Mouse (Mus musculus): ENCODE results near the gene Bend3.

The Bend3 gene

DNA sequence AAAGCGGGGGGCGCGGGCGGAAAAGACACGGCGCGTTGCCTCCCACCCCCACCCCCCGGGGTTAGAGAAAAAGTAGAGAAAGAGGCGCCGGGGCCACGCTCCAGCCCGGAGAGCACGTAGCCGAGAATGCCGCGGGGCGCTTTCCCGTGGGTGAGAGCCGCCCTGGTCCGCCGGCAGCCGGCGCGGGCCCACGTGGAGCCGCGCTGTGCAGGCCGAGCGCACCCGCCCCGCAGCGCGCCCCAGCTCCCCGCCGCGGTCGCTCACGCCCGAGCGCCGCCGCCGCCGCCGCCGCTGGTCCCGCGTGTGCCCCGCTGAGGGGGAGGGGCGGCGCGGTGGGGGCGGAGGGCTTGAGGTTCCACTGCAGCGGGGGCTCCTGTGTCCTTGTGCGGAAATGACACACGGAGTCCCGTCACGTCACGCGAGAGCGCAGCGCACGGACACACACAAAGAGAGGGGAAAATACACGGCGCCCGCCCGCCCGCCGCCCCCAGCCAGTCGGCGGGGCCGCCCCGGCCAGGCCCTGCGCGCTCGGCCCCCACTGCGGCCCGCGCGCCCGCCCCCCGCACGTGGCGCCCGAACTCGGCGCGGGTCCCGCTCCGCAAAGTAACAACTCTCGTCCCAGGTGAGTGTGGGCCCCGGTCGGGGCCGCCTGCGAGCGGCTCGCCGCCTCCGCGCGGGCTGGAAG, at the start of gene Bend3:
TSS of gene Bend3 (plus strand) at position 81 of the 685 bp plus-strand sequence.
- DNase-seq (ENCODE audit: low read depth, low spot score), result peak; percentile 54

DNA sequence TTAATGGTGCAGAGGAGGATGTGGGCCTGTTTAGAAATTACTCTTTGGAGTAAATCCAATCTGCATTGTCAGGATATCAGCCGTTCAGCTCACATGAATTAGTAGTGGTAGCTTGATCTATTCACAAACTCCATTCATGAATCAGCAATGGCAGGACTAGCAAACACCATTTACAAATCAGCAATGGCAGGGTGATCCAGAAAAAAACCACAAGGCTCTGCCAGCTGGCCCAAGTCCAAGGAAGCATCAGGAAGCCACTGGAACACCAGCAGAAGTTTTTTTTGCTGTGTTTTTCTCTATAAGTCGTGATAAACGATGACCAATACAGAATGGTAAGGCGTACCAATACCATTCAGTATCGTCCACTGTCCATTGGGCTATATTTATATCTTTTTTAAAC, 48.0 kb upstream of the Bend3 start:
- no peak for DNase-seq (ENCODE audit: low read depth, low spot score)

DNA sequence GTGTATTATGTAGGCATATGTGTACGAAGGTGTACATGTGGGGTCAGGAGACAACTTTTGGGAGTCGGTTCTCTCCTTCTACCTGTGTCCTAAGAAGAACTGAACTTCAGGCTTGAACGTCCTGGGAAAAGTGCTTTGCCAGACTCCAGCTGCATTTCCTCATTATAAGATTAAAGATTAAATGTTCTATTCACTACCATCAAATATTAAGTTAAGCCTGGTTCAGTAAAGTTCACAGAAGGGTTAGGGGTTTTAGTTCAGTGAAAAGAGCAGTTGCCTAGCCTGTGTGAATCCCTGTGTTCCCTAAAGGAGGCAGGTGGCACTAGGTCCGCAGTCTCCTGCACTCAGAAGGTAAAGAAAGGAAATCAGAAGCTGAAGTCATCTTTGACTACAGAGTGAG, 44.3 kb upstream of the Bend3 start:
- DNase-seq (ENCODE audit: low read depth, low spot score), result no peak

DNA sequence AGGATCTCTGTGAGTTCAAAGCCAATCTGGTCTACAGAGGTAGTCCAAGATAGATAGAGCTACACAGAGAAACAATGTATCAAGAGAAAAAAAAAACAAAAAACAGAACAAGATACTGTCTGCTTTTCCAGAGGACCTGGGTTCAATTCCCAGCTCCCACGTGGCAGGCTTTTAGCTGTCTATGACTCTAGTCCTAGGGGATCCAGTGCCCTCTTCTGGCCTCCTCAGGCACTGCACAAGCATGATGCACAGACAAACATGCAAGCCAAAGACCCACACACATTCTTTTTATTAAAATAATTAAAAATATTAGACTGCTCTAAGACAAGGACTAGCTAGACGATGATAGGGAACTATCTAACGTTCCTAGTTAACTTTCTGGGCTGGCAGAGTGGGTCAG, 42.9 kb upstream of the Bend3 start:
- no peak for DNase-seq (ENCODE audit: low read depth, low spot score)

DNA sequence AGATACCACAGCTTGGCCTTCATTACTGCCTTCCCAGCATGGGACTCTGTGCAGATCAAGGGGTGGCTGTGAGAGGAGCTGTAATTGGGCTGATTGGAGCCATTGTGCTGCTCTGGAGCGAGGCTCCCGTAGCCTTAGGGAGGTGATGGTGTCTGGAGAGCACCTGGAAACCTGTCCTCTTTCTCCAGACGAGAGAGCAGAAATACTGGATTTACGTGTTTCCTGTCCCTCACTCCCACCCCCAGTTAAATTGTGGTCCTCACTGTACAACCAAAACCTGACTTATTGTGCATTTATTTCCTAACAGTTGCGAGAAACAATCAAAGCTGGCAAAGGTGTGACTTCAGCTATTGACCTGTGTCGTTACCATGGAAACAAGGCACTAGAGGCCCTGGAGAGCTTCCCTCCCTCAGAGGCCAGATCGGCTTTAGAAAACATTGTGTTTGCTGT, 39.1 kb upstream of the Bend3 start:
- DNase-seq (ENCODE audit: low read depth, low spot score), result no peak

DNA sequence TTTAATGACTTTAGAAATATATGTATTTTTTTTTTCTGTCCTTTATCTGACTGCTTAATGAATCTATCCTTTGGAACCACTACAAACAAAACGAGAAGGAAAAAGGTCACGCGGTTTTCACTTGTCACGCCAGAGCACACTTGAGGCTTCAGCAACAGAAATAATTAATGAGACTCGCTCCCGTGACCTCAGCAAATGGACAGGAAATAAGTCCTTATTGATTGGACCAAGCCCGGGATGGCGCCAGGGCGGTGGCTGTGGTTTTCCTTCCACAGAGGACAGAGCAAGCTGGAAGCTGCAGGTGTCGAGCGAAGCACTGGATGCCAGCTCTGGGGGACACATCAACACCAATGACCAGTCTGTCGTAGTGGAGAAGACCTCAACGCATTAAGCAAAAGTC, 38.6 kb upstream of the Bend3 start:
- no peak for DNase-seq (ENCODE audit: low read depth, low spot score)

DNA sequence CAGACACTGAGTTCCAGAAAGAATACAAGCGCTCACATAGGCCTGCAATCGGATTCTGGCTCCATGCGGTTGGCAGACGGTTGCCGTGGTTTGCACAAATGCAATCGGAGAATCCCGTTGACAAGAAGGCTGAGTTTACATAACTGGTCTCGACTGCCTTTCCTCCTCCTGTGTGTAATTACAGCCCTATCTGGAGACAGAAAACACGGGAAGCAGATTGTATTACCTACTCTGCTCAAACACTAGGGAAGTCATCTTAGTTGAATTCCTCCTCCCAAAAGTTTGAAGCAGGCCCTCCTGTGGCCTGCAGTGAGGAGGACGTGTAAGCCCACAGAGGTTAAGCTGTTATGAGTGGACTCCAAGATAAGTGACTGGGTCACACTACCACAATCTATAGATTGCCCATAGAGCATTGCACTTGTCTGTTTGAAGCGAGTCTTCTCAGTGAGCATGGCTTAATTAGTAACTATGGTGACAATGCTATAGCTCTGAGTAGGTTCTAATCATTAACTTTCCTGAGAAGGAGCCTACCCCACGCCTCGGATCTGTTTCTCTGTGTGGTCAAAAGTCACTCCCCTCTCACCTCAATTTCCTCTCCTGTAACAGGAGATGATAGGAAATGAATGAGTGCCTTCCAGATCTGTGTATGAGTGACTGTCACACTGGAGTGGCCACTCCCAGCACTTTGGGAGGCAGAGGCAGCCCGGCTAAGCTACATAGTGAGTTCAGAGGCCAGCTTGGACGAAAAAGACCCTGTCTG, 37.5 kb upstream of the Bend3 start:
- DNase-seq (ENCODE audit: low read depth, low spot score), result no peak

DNA sequence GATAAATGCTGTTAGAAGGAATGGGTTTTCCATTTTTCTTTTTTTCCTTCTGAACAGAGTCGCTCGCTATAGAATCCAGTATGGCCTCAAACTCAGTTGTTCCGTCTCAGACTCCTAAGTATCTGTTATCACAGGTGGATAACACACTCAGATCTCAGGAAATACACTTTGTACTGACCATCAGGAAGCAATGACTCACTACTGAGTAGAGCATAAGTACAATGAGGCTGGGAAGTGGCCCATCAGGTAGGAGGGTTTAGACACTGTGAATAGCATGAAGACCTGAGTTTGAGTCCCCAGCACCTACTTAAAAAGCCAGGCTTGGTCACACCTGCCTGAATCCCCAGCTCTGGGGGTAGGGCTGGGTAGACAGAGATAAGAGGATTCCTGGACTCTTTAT, 30.0 kb upstream of the Bend3 start:
- DNase-seq (ENCODE audit: low read depth, low spot score), result no peak

DNA sequence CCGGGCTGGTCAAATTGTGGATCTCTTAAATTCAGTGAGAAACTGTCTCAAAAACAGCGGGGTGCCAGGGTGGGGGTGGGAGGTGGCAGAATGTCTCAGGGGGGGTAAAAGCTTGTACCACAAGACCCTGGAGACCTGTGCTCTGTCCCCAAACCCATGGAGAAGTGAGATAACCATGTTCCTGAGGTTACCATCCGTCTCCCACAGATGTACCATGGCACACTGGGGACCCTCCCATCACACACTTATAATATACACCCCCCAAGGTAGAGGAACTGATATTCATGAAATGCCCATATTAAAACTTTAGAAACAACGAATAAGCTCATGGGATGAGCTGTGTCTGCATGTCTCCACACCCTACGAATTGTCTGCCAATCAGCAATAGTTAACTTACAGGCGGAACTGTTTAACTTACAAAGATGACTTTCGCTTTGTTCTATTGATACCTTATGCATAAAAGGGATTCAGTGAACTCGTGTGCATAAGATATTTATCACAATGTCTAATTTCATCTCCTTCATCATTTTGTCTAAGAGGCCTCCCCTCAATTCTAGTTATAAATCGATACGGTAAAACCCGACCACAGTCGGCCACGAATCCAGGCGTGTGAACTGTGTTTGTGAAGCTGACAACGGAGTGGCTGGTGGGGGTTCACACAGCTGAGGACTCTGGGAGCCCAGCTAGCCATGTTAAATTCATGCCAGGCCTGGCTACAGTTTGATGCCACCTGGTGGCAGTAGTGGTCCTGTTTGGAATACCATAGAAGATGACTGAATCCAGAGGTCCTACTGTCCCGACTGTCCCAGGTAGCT, 26.6 kb upstream of the Bend3 start:
- DNase-seq (ENCODE audit: low read depth, low spot score), result peak; percentile 60

DNA sequence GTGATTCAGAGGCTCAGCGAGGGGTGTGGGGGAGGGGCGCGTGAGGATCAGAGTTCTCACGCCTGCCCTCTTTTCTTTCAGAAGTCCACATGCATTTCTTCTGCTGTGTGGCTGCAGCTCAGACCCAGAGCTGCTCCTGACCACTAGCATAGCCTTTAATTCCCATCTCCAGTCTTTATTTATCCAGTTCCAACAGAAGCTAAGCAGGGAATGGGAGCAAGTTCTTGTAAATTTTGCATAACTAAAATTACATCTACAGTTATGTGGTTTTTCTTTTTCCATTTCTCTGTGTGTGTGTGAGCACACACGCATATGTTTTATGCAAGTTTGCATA, 26.0 kb upstream of the Bend3 start:
- no peak for DNase-seq (ENCODE audit: low read depth, low spot score)

DNA sequence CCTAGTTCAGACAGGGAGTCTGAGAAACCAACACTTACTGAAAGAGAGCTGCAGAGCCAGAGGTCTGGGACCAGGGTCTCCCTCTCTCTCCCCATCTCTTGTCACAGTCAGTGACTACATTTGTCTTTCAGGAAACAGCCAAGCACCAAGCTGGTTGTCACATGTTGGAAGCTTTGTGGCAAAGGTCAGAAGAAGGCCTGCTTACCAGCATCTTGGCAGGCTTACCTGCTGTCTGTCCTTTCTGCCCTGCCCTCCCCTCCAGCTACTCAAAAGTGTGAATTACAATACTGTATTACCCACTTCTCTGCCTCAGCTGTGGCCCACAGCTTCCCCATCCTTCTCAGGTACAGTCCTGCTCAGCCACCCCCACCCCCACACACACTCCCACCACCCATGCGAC, 24.4 kb upstream of the Bend3 start:
- no peak for DNase-seq (ENCODE audit: low read depth, low spot score)

DNA sequence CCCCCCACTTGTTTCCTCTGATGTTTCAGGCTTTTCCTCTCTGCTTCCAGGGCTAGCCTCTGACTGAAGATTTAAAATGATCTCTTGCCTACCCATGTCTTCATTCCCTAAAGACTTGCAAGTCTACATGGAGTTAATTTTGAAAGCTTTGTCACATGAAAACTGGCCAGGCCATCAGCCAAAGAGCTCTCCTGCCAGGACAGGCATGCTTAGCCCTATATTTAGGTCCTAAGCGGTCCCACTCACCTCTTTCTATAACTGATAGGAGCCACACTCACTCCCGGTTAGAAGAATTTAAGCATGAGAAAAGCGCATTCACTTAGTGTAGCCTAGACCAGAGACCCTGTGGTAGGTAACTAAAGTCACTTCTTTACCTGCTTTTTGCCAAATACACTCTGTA, 24.0 kb upstream of the Bend3 start:
- DNase-seq (ENCODE audit: low read depth, low spot score), result no peak

DNA sequence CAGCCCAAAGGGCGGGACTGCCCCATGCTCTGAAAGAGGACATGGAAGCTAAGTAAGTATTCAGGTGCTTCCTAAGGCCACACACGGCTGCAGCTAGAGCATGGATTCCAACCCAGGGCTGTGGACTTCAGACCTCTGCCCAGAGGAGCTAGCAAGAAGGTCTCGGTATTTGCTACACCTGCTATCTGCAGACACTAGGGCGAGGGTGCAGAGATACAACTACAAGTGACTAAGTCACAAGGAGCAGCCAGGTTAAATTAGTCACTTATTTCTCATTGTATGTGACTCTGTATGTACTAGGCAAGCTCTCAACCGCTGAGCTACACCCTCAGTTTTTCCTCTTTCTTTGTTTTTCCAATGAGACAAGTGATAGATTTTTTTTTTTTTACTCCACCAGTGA, 15.8 kb upstream of the Bend3 start:
- DNase-seq (ENCODE audit: low read depth, low spot score), result no peak

DNA sequence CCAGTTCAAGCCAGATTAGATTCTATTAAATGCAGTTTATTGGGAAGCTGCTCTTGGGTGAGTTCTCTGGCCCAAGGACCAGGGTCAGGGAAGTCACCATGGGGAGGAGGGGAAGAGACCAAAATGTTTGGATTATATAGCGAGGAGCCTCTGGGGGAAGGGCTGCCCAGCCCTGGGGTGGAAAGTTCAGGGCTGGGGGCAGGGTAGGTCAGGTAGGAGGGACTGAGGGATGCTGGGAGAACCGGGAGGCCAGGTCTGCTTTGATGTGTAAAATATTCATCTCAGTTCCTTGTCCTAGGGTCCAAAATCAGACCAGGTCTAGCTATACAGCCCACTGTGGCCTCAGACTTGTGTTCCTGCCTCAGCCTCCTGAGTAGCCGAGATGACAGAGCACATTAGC, 15.4 kb upstream of the Bend3 start:
- DNase-seq (ENCODE audit: low read depth, low spot score), result no peak

DNA sequence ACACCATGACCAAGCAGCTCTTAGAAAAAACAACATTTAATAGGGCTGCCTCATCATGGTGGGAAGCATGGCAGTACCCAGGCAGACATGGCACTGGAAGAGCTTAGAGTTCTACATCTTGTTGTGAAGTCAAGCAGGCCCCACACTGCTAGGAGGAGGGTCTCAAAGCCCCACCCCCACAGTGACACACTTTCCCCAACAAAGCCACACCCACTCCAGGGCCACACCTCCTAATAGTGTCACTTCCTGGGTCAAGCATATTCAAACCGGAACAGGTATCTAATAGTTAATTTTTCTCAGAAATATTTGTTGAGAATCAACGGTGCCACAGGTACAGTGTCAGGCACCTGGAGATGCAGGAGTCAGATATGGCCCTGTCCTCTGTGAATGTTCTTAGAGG, 12.4 kb upstream of the Bend3 start:
- DNase-seq (ENCODE audit: low read depth, low spot score), result no peak

DNA sequence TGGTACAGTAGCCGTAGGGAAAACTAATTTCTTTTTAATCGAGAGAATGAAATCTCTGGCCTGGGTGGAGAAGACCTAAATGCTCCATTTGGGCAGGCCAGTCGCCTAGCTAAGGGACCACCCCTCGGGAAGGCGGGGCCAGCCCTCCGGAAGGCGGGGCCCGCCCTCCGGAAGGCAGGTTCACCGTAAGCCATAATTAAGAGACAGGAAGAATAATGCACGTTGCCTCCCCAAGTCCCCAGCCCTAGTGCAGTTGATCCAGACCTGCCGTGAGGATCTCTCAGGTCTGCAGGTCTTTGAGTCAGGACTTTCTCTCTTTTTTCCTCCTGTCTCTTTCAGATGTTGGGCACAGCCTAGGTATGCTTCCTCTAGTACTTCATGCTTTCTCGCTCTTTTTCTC, 11.0 kb upstream of the Bend3 start:
- no peak for DNase-seq (ENCODE audit: low read depth, low spot score)

DNA sequence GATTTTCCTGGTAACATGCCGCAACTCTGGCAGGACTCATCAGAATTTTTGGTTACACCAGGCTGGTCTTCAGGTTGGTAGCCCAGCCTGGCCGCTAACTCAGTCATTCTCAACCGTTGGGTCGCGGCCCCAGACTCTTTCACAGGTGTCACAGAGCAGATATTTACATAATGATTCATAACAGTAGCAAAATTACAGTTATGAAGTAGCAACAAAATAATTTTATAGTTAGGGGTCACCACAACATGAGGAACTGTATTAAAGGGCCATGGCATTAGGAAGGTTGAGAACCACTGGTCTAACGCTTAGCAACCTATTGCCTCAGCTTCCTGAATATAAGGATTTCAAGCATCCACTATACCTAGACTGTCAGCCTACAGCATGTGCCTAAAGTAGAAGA, 10.3 kb upstream of the Bend3 start:
- no peak for DNase-seq (ENCODE audit: low read depth, low spot score)

DNA sequence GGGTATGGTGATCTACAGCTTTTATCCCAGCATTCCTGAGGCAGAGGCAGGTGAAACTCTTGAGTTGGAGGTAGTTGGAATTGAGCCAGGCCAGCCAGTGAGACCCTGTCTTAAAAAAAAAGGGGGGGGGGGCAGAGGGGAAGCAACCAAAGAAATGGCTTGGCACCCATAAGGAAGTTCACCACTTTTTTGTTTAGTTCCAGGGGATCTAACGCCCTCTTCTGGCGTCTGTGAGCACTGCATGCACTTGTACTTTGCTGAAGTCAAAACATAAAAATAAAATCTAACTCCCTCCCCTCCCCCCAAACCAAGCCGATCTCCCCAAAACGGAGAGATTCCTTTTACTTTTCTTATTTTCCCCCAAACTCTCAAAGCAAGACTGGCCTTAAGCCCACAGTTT, 3.3 kb upstream of the Bend3 start:
- DNase-seq (ENCODE audit: low read depth, low spot score), result no peak

DNA sequence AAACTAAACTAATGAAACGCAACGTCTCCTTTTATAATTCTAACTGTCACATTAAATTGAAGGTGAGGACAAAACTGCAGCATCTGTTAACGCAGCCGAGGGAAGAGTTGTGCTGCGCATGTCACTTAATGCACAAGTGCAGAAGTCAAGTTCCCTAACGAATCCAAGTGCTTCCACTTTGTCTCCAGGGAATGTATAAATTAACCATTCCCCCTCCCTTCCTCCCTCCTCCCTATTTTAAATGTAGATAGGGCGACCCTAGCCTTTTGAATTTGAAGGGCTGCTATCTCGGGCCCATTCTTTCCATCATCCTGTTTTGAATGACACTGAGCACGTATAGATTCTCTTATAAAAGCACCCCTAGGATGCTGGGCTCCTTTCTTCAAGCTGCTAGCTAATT, 1.2 kb upstream of the Bend3 start:
- DNase-seq (ENCODE audit: low read depth, low spot score), result no peak

DNA sequence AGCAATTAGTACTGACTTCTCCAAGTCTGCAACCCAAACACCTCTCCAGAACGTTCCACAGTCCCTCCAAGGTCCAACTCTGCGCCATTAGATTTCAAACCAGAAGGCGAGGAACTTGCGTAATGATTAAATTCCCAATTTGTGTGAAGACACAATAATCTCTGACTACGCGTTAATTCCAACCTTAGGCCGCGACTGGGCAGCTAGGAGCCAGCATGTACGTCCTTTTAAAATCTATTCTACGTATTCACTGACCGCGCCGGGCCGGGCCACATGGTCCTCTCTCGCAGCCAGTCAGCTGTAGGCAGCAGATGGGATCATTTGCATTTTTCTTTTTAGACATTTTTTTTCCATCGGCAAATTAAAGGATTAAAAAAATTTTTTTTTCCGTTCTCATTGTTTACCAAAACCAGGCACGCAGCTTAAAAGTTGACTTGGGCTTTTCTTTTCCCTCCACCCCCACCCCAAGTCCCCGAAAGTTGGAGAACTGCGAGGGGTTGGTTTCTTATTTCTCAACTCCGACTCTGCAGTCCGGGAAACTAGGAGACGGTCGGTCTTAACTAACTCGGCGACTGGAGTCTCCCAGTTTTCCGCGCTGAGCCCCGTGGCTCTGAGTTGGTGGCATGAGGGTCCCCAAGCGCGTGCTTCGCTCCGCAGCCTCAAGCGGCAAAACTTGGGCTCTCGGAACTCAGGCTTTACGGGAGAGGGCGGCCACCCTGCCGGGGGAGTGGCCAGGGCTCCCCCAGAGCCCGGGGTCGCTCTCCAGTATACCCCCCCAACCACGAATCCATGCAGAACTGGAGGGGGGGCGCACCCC, 558 bp upstream of the Bend3 start:
- peak; percentile 8 for DNase-seq (ENCODE audit: low read depth, low spot score)

DNA sequence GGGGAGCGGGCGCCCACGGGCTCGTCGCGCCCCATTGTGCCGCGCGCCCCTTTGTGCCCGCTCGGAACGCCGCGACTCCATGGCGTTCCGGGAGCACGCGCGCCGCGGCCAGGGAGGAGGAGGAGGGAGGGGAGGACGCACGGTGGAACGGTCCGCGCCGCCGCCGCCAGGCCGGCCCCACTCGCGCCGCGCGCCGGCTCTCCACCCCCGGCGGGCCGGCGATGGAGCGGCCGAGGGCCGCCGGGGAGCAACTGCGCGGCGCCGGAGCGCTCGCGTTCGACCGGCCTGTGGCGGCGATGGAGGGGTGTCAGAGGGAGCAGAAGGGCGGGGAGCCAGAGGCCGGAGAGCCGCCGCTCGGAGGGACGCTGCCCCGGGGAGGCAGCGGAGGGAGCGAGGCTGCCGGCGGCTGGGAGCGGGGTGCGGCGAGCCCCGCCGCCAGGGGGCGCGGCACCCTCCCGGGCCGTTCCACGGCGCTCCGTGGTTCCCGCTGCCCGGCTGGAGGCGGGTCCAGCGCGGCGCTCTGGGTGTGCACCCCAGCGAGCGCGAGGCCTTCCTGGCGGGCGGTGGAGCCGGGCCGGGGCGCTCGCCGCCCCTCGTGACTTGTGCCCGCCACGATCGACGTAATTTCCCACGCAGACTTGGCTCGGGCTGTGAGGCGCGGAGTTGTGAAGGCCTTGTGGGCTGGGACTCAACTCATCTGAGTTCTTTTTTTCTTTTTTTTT, 966 bp downstream of the Bend3 start:
- peak; percentile 67 for DNase-seq (ENCODE audit: low read depth, low spot score)

All from retina, postnatal 7 days (tissue).